8 mouse cellular contexts compared by ENCODE assay signal in the genomic region with DNA sequence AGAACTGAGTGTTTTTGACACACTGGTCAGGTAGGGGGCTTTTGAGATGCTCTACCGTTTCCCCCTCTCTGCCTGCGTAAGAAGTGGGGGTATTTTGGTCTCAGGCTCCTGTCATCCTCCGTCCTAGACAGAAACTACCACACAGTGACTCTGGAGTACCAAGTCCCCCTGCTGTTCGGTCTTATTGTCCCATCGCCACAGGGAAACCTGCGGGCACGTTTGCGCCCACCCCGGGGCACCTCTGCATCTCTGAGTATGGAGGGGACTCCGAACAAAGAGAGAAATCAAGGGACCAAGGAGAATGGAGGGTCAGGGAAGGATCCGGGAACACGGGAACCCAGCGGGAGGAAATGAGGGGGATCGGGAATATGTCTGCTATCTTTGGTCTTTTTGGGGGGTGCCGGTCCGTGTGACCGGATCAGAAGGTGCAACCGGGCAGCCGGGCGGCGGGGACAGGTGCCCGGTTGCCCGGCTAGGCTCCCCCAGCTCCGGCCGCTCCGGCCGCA. TPM values are rescaled to one million over a fixed set of nuclear protein-coding genes. Genes with fewer than 3 reads are reported as not detected.
DNase-seq lines count a peak whose midpoint lies in the region; ATAC-seq and TF ChIP-seq lines count a peak whose summit lies in the region.

No protein-coding gene starts in this region.

- H3K27me3 ChIP-seq in neural tube, embryonic 11.5 days (ENCODE audit: control insufficient read depth, insufficient read depth, low read length): no peaks in the 10 kb centered on the region
- H3K27me3 ChIP-seq in forebrain, postnatal 0 days (ENCODE audit: insufficient read depth, low read length): no peaks in the 10 kb centered on the region
- no peaks in the 10 kb centered on the region for H3K27me3 ChIP-seq in intestine, embryonic 15.5 days (replicated peaks)
- H3K27me3 ChIP-seq in spleen, adult 2 months (ENCODE audit: control insufficient read depth, insufficient read depth, low read length): no peaks in the 10 kb centered on the region

- peak overlapping the region; percentile 94 for H3K27ac ChIP-seq in neural tube, embryonic 11.5 days (ENCODE audit: low read depth, low read length)
- H3K27ac ChIP-seq in bone marrow, adult 2 months (ENCODE audit: control insufficient read depth, insufficient read depth, low read depth, low read length, poor library complexity): peak overlapping the region; percentile 99
- peak overlapping the region; percentile 99 for H3K27ac ChIP-seq in forebrain, postnatal 0 days (ENCODE audit: low read depth, low read length)
- H3K27ac ChIP-seq in intestine, embryonic 15.5 days: peak overlapping the region; percentile 93
- H3K27ac ChIP-seq in spleen, adult 2 months (ENCODE audit: insufficient read depth, low read length): peak overlapping the region; percentile 99

- DNase-seq in neural tube, embryonic 11.5 days (ENCODE audit: low spot score): no peak
- DNase-seq in neural tube, embryonic 10.5 days (ENCODE audit: extremely low spot score, low spot score): no peak
- no peak for DNase-seq in forebrain, postnatal 0 days
- peak; percentile 65 for DNase-seq in lung, postnatal 25 days (ENCODE audit: low spot score)
- peak; percentile 50 to 60 for DNase-seq in spleen, adult 2 months (ENCODE audit: low read depth in 1 of 2, low spot score in 2 of 2)
- no peak for DNase-seq in cerebellum, postnatal 4 days (ENCODE audit: low spot score in 2 of 2)

- peak; percentile 56 for ATAC-seq in neural tube, embryonic 11.5 days (ENCODE audit: insufficient read depth, low FRiP score, low TSS enrichment)
- peak; percentile 44 for ATAC-seq in forebrain, postnatal 0 days
- ATAC-seq in intestine, embryonic 15.5 days: peak; percentile 48

- H3K9ac ChIP-seq in neural tube, embryonic 11.5 days (ENCODE audit: low read length): peak overlapping the region; percentile 76
- peak overlapping the region; percentile 92 for H3K9ac ChIP-seq in forebrain, postnatal 0 days
- peak overlapping the region; percentile 76 for H3K9ac ChIP-seq in intestine, embryonic 15.5 days

- H3K4me2 ChIP-seq in neural tube, embryonic 11.5 days (ENCODE audit: low read depth): peak overlapping the region; percentile 73
- peak overlapping the region; percentile 81 for H3K4me2 ChIP-seq in forebrain, postnatal 0 days (ENCODE audit: low read depth)
- H3K4me2 ChIP-seq in intestine, embryonic 15.5 days (replicated peaks): peak overlapping the region; percentile 57

- peak overlapping the region; percentile 46 for H3K4me3 ChIP-seq in neural tube, embryonic 11.5 days (ENCODE audit: low read depth, low read length)
- H3K4me3 ChIP-seq in bone marrow, adult 2 months (replicated peaks; ENCODE audit: control insufficient read depth, low read depth, low read length): peak overlapping the region; percentile 73
- H3K4me3 ChIP-seq in forebrain, postnatal 0 days (ENCODE audit: low read depth, low read length): peak overlapping the region; percentile 62
- peak overlapping the region; percentile 65 for H3K4me3 ChIP-seq in intestine, embryonic 15.5 days (replicated peaks)
- H3K4me3 ChIP-seq in spleen, adult 2 months (ENCODE audit: extremely low read depth, insufficient read depth, insufficient read length): peak overlapping the region; percentile 70

- no peak for TF ChIP-seq POLR2A in bone marrow, adult 2 months (IDR thresholded peaks at IDR 0.05; ENCODE audit: borderline replicate concordance, control insufficient read depth, low read depth, low read length)
- no peak for TF ChIP-seq POLR2A in spleen, adult 2 months (IDR thresholded peaks at IDR 0.05; ENCODE audit: low read depth, low read length)

- WGBS in neural tube, embryonic 11.5 days: under 1% methylated on average over 22 of the region's 27 CpGs
- WGBS in bone marrow, adult 2 months: under 1% methylated on average over 27 of the region's 27 CpGs
- 1% methylated on average over 27 of the region's 27 CpGs for WGBS in forebrain, postnatal 0 days
- WGBS in intestine, embryonic 15.5 days: under 1% methylated on average over 27 of the region's 27 CpGs
- WGBS in spleen, adult 2 months: under 1% methylated on average over 27 of the region's 27 CpGs

- no peaks in the 10 kb centered on the region for H3K36me3 ChIP-seq in neural tube, embryonic 11.5 days (ENCODE audit: control insufficient read depth, insufficient read depth, low read length)
- H3K36me3 ChIP-seq in forebrain, postnatal 0 days (ENCODE audit: insufficient read depth): peaks cover 9% of the 10 kb centered on the region
- H3K36me3 ChIP-seq in intestine, embryonic 15.5 days: no peaks in the 10 kb centered on the region
- peaks cover 7% of the 10 kb centered on the region for H3K36me3 ChIP-seq in spleen, adult 2 months (ENCODE audit: control insufficient read depth, insufficient read depth, low read length)

- no peaks in the 10 kb centered on the region for H3K9me3 ChIP-seq in neural tube, embryonic 11.5 days (ENCODE audit: control insufficient read depth, low read length)
- no peaks in the 10 kb centered on the region for H3K9me3 ChIP-seq in forebrain, postnatal 0 days (ENCODE audit: low read length)
- H3K9me3 ChIP-seq in intestine, embryonic 15.5 days: no peaks in the 10 kb centered on the region

- 0 out of 2 replicates have a peak, but pooled peaks cover 10% of the 10 kb centered on the region for H3K4me1 ChIP-seq in neural tube, embryonic 11.5 days (ENCODE audit: control insufficient read depth, insufficient read depth, low read length)
- peaks cover 4% of the 10 kb centered on the region; the same call in 1 of the 2 replicates for H3K4me1 ChIP-seq in bone marrow, adult 2 months (ENCODE audit: control insufficient read depth, insufficient read depth, low read length)
- H3K4me1 ChIP-seq in forebrain, postnatal 0 days (ENCODE audit: insufficient read depth): peaks cover 9% of the 10 kb centered on the region
- H3K4me1 ChIP-seq in intestine, embryonic 15.5 days (replicated peaks): peaks cover 16% of the 10 kb centered on the region
- peaks cover 6% of the 10 kb centered on the region for H3K4me1 ChIP-seq in spleen, adult 2 months (ENCODE audit: control insufficient read depth, insufficient read depth, insufficient read length)

- peak; percentile 44; the same call in 1 of the 2 replicates for TF ChIP-seq CTCF in bone marrow, adult 2 months (IDR thresholded peaks at IDR 0.05; ENCODE audit: control insufficient read depth, insufficient read depth, low read length)
- peak; percentile 67 for TF ChIP-seq CTCF in forebrain, postnatal 0 days (IDR thresholded peaks at IDR 0.05; ENCODE audit: low read depth)
- TF ChIP-seq CTCF in spleen, adult 2 months (IDR thresholded peaks at IDR 0.05; ENCODE audit: extremely low read depth, insufficient read depth, insufficient read length, insufficient replicate concordance): peak; percentile 32; the same call in 1 of the 2 replicates

RNA-seq across cellular contexts. Expression of a gene that starts 0.6 kb away (rescaled TPM):
- 55.7 and 57.9 TPM in 2 replicates for polyA plus RNA-seq in neural tube, embryonic 11.5 days (2014; fragmentation: Nextera tagmentation; extraction: Ambion mirVana)
- polyA plus RNA-seq in bone marrow, adult 2 months (2011; ENCODE audit: insufficient read depth, insufficient read length, low replicate concordance, missing spikeins): 14.2 and 32.9 TPM in 2 replicates
- 78.8 and 87.1 TPM in 2 replicates for total RNA-seq in forebrain, postnatal 0 days (2014; rRNA removed)
- polyA plus RNA-seq in forebrain, postnatal 0 days (2015; fragmentation: Nextera tagmentation; extraction: Ambion mirVana): 100.0 and 146 TPM in 2 replicates
- polyA plus RNA-seq in intestine, embryonic 15.5 days (2015; fragmentation: Nextera tagmentation; extraction: Ambion mirVana): 72.3 and 79.5 TPM in 2 replicates
- 8.4 and 14.6 TPM in 2 replicates for polyA plus RNA-seq in spleen, adult 2 months (2012; rRNA removed)

Comparison
In these comparisons a context has a peak if more than half of its experiments do, and no peak if none do; other contexts are left out.
1. DNase-seq: peak in lung, postnatal 25 days (single experiment) and spleen, adult 2 months (2 of 2); none in neural tube, embryonic 11.5 days (single experiment), neural tube, embryonic 10.5 days (single experiment), forebrain, postnatal 0 days (single experiment) and cerebellum, postnatal 4 days (0 of 2).
2. Peak in every context shown above with its lines, with median percentiles within 50 percentile points of each other: ATAC-seq, H3K27ac ChIP-seq, H3K4me2 ChIP-seq, H3K4me3 ChIP-seq, H3K9ac ChIP-seq and CTCF ChIP-seq.